Mouse (Mus musculus) lung, postnatal 0 days (tissue): Measurements from ENCODE around the gene Ankrd6.

Source experiments
- CTCF ChIP-seq: IDR thresholded peaks from 2 replicates; pipeline ENCODE4 v1.5.1; 2016; ENCODE audit warnings: antibody characterized with exemption, mild to moderate bottlenecking
- EP300 ChIP-seq: IDR thresholded peaks from 2 replicates; pipeline ENCODE4 v1.6.1; 2016; ENCODE audit warnings: antibody characterized with exemption, mild to moderate bottlenecking, control low read depth

DNA sequence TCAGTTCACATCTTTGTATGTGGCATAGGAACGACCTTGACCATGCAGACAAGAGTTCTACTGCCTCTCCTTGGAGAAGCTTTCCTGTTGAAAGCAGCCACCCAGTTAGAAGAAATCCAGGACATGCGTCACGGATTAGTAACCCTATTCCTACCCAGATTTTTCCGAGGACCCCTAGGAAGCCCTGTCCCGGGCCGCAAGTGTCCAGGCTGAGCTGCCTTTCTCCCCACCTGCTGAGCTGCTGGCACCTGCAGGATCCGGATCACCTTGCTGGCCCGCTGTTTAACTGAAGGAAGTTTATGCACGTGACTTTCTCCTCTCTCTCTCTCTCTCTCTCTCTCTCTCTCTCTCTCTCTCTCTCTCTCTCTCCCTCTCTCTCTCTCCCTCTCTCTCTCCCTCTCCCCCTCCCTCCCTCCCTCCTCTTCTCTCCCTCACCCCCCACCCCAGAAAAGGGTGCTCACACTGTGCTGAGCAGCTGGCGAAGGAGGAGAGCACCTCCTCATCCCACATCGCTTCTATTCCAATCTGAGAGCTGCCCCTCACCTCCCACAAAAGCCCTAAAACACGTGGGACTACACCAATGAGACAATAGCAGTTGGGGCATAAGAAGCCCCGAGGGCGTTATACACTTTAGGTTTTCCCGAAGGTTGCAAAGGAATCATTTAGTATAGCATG is 31.5 kb upstream of the Ankrd6 start:
- TF ChIP-seq CTCF = no peak
- no peak for TF ChIP-seq EP300
